Comparison of ENCODE assay signal across 27 mouse cellular contexts in genomic region chr19:22121631-22122030, GRCm38 (mm10). TPM values are rescaled to one million over a fixed set of nuclear protein-coding genes. Genes with fewer than 3 reads are reported as not detected.
"Had no signal": no experiment of that assay in that cellular context is flagged by ENCODE, and none has a peak within 500 bp of the region (broad histone marks: within the 10 kb centered on the region; RNA-seq: fewer than 3 reads in every experiment).

No protein-coding gene starts in this region.

- ATAC-seq: intestine, embryonic 15.5 days; liver, postnatal 0 days; lung, postnatal 0 days; midbrain, embryonic 13.5 days; midbrain, embryonic 16.5 days had no signal

- DNase-seq: kidney, adult 18-20 months; kidney, postnatal 25 days; left cerebral cortex, postnatal 4 days; liver, postnatal 0 days; lung, embryonic 14.5 days; lung, postnatal 36 days; retina, postnatal 1 day; right cerebral cortex, postnatal 25 days; spleen, adult 18-20 months; thymus, adult 18-20 months; thymus, postnatal 4 days had no signal

- H3K36me3 ChIP-seq: intestine, embryonic 15.5 days; limb, embryonic 12.5 days; limb, embryonic 15.5 days; midbrain, embryonic 10.5 days; midbrain, embryonic 13.5 days; neural tube, embryonic 13.5 days; stomach, embryonic 15.5 days had no signal

- H3K9me3 ChIP-seq: intestine, embryonic 15.5 days; limb, embryonic 12.5 days; limb, embryonic 15.5 days; megakaryocyte, embryonic 14.5 days; midbrain, embryonic 10.5 days; midbrain, embryonic 13.5 days; neural tube, embryonic 13.5 days; stomach, embryonic 15.5 days had no signal

- H3K27me3 ChIP-seq: intestine, embryonic 15.5 days; limb, embryonic 12.5 days; limb, embryonic 15.5 days; megakaryocyte, embryonic 14.5 days; midbrain, embryonic 13.5 days; neural tube, embryonic 13.5 days; stomach, embryonic 15.5 days had no signal

- H3K4me2 ChIP-seq: intestine, embryonic 15.5 days; limb, embryonic 12.5 days; limb, embryonic 15.5 days; liver, embryonic 11.5 days; lung, embryonic 14.5 days; midbrain, embryonic 13.5 days; neural tube, embryonic 13.5 days; stomach, embryonic 15.5 days had no signal

- H3K9ac ChIP-seq: intestine, embryonic 15.5 days; limb, embryonic 12.5 days; limb, embryonic 15.5 days; liver, embryonic 14.5 days; liver, postnatal 0 days; lung, embryonic 14.5 days; midbrain, embryonic 13.5 days; neural tube, embryonic 13.5 days; stomach, embryonic 15.5 days had no signal

- H3K4me1 ChIP-seq: intestine, embryonic 15.5 days; limb, embryonic 12.5 days; limb, embryonic 15.5 days; megakaryocyte, embryonic 14.5 days; midbrain, embryonic 10.5 days; midbrain, embryonic 13.5 days; neural tube, embryonic 13.5 days; stomach, embryonic 15.5 days had no signal

- H3K4me3 ChIP-seq: intestine, embryonic 15.5 days; limb, embryonic 12.5 days; limb, embryonic 15.5 days; megakaryocyte, embryonic 14.5 days; midbrain, embryonic 10.5 days; midbrain, embryonic 13.5 days; myocyte; neural tube, embryonic 13.5 days; stomach, embryonic 15.5 days had no signal

- H3K27ac ChIP-seq: intestine, embryonic 15.5 days; kidney, postnatal 0 days; limb, embryonic 12.5 days; limb, embryonic 15.5 days; liver, embryonic 14.5 days; midbrain, embryonic 10.5 days; midbrain, embryonic 13.5 days; neural tube, embryonic 13.5 days; stomach, embryonic 15.5 days had no signal

RNA-seq across cellular contexts. Expression of gene Trpm3, which starts 17.2 kb away (rescaled TPM):
- total RNA-seq: monocyte, adult 5-6 weeks; neutrophil, adult 5-6 weeks had no signal
